Mouse (Mus musculus): Measurements from ENCODE around the gene Luc7l2.

- no peak for TF ChIP-seq GATA1 (IDR thresholded peaks at IDR 0.05; ENCODE audit: low read length)
- no peak for TF ChIP-seq TAL1 (IDR thresholded peaks at IDR 0.05; ENCODE audit: low read length)
Measured at GRCm38 (mm10) chr6:38640401-38640800, 89.3 kb downstream of the Luc7l2 start.

Measured in erythroblast, embryonic 14.5 days (primary cell).